Mouse (Mus musculus): Measurements from ENCODE around the gene Tceal7. TPM values are rescaled to one million over a fixed set of nuclear protein-coding genes. Genes with fewer than 3 reads are reported as not detected.

Tceal7 gene
- polyA plus RNA-seq, 1 experiment from 2014 or later: 0.37 TPM

DNA sequence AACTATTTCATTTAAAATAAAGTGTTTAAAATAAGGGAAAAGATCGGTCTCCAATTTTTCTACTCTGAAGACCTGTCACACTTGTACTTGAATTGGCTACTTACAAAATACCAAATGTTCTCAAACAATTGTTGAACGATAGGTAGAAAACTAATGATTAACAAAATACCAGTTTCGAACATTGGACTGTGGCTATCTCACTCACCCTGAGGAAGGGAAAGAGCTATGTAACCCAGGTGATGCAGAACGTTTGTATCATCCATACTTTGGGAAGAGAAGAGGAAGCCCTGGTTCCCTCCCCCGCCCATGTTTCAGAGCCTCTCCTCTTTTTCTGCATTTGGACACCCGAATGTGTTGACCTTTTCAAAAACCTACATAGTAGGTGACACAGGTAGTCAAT is 10.2 kb upstream of the Tceal7 start:
- Histone ChIP-seq H3K27me3 (ENCODE audit: insufficient read depth, poor library complexity, severe bottlenecking) (peaks cover 28% of the 10 kb centered on the region), H3K4me1 (replicated peaks) (peaks cover 6% of the 10 kb centered on the region; the same call in 1 of the 2 replicates), H3K36me3 (no peaks in the 10 kb centered on the region), H3K9me3 (no peaks in the 10 kb centered on the region), H3K4me3 (no peak overlapping the region), H3K27ac (no peak overlapping the region)
- no peak for DNase-seq (ENCODE audit: low spot score)
- WGBS: 82% methylated on average over 6 of the region's 6 CpGs

DNA sequence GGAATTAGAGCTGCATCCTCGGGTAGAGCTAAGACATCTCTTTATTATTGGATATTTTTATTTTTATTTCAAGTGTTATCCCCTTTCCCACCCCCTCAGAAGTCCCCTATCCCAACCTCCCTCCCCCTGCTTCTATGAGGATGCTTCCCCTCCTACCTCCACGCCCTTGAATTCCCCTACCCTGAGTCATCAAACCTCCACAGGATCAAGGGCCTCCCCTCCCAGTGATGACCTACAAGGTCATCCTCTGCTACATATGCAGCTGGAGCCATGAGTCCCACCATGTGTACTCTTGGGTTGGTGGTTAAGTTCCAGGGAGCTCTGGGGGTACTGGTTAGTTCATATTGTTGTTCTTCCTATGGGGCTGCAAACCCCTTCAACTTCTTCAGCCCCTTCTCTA is 1.2 kb upstream of the Tceal7 start:
- no peaks in the 10 kb centered on the region for H3K9me3 ChIP-seq
- H3K4me3 ChIP-seq: no peak overlapping the region
- 79% methylated on average over 2 of the region's 2 CpGs for WGBS
- H3K36me3 ChIP-seq: 0 out of 2 replicates have a peak, but pooled peaks cover 5% of the 10 kb centered on the region
- H3K27me3 ChIP-seq (ENCODE audit: insufficient read depth, poor library complexity, severe bottlenecking): no peaks in the 10 kb centered on the region; the same call in 1 of the 2 replicates
- no peak overlapping the region for H3K27ac ChIP-seq
- no peak for DNase-seq (ENCODE audit: low spot score)
- 0 out of 2 replicates have a peak, but pooled peaks cover 4% of the 10 kb centered on the region for H3K4me1 ChIP-seq (replicated peaks)

DNA sequence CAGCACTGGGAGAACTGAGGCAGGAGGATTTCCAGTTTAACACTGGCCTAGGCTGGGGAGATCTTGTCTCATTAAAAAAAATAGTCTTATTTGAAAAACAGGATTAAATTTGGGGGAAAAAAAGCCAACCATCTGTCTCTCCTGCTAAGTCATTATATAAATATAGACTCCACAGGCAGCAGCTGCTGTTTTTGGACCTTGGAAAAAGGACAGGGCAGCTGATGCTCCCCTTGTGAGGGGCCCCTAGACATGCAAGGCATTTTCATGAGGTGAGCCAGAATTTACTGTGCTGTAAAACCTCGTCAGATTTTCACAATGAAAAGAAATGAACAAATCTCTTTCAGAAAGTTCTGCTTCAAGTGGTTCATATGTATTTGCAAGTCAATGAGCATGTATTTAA is 1.7 kb downstream of the Tceal7 start:
- Histone ChIP-seq H3K36me3 (0 out of 2 replicates have a peak, but pooled peaks cover 5% of the 10 kb centered on the region), H3K27ac (no peak overlapping the region), H3K4me3 (no peak overlapping the region), H3K9me3 (no peaks in the 10 kb centered on the region), H3K4me1 (replicated peaks) (0 out of 2 replicates have a peak, but pooled peaks cover 4% of the 10 kb centered on the region), H3K27me3 (ENCODE audit: insufficient read depth, poor library complexity, severe bottlenecking) (no peaks in the 10 kb centered on the region; the same call in 1 of the 2 replicates)
- 63% methylated on average over 1 of the region's 1 CpGs for WGBS
- no peak for DNase-seq (ENCODE audit: low spot score)

DNA sequence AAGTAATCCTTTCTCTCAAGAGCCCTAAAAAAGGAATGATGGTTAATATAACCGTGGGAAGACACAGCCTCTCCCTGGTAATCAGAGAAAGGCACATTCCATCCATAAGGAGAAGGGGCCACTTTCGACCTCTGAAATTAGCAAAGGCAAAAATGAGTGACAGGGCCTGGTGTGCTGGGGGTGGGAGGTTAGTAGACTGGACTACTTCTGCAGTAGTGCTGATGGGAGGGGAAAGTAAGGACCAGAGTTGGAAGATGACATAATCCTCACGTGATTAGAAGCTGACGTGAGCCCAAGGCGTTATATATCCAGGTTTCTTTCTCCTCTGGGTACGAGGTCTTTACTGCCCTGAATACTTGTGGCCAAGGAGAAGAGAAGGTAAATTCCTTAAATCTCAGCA is 9.1 kb downstream of the Tceal7 start:
- Histone ChIP-seq H3K36me3 (no peaks in the 10 kb centered on the region), H3K27me3 (ENCODE audit: insufficient read depth, poor library complexity, severe bottlenecking) (peaks cover 9% of the 10 kb centered on the region; the same call in 1 of the 2 replicates), H3K4me1 (replicated peaks) (no peaks in the 10 kb centered on the region), H3K9me3 (no peaks in the 10 kb centered on the region), H3K27ac (no peak overlapping the region), H3K4me3 (no peak overlapping the region)
- 74% methylated on average over 6 of the region's 6 CpGs for WGBS
- DNase-seq (ENCODE audit: low spot score): no peak

DNA sequence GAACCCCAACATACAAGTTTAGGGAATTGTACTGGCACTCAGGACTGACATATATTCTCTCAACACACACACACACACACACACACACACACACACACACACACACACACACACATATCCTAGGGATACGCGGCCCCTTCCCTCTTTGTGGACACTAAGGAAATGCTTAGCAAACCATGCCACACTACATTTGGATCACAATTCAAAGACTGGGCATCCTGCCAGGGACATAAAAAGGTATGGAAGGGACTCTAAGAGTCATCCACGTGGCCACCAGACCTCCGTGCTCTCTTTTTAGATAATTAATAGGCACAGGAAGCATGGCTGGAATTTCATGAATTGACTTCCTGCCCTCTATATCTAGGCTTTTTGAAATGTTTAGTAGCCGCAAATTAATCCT is 13.2 kb downstream of the Tceal7 start:
- Histone ChIP-seq H3K27ac (no peak overlapping the region), H3K4me3 (no peak overlapping the region), H3K4me1 (replicated peaks) (no peaks in the 10 kb centered on the region), H3K9me3 (no peaks in the 10 kb centered on the region), H3K27me3 (ENCODE audit: insufficient read depth, poor library complexity, severe bottlenecking) (peaks cover 14% of the 10 kb centered on the region; the same call in 1 of the 2 replicates), H3K36me3 (no peaks in the 10 kb centered on the region)
- 83% methylated on average over 5 of the region's 5 CpGs for WGBS
- DNase-seq (ENCODE audit: low spot score): no peak

DNA sequence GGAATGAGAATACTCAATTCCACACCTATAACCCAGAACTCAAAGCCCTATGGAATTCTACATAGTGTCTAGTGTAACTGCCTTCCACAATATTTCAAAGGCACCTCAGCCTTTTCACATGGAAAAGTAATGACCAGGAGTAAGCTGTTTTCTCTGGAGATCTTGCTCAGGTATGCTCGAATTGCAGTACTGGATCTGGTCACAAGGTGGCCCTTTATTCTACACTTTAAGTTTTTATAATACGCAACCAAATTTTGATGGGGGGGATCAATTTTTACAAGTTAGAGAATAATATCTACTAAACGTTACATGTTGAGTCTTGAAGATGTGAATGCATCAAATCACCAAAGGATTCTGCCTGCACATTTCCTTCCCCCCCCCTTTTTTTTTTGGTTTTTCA is 23.5 kb downstream of the Tceal7 start:
- Histone ChIP-seq H3K4me3 (no peak overlapping the region), H3K36me3 (no peaks in the 10 kb centered on the region), H3K9me3 (no peaks in the 10 kb centered on the region), H3K27ac (no peak overlapping the region), H3K4me1 (replicated peaks) (no peaks in the 10 kb centered on the region), H3K27me3 (ENCODE audit: insufficient read depth, poor library complexity, severe bottlenecking) (no peaks in the 10 kb centered on the region)
- no peak for DNase-seq (ENCODE audit: low spot score)
- WGBS: 59% methylated on average over 3 of the region's 3 CpGs

DNA sequence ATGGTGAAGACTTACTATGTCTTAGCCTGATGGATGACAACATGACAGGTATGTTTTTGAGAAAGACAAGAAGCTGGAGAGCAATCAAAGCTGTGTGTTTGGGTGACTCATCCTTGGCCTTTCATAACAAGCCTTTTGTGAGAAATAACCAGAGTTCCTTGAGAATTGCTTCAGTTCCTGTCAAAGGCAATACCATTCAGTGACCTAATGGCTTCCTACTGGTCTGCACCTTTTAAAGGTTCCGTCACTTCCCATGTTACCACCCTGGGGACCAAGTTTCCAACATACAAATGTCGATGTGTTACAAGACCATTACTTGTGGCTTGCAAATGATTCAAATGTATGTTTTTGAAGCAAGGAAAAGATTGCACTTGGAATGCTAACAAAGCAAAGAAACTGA is 28.6 kb downstream of the Tceal7 start:
- H3K27ac ChIP-seq: no peak overlapping the region
- no peaks in the 10 kb centered on the region for H3K9me3 ChIP-seq
- 91% methylated on average over 2 of the region's 2 CpGs for WGBS
- H3K4me3 ChIP-seq: no peak overlapping the region
- H3K4me1 ChIP-seq (replicated peaks): 0 out of 2 replicates have a peak, but pooled peaks cover 6% of the 10 kb centered on the region
- DNase-seq (ENCODE audit: low spot score): no peak
- H3K27me3 ChIP-seq (ENCODE audit: insufficient read depth, poor library complexity, severe bottlenecking): peaks cover 4% of the 10 kb centered on the region; the same call in 1 of the 2 replicates
- H3K36me3 ChIP-seq: peaks cover 11% of the 10 kb centered on the region

DNA sequence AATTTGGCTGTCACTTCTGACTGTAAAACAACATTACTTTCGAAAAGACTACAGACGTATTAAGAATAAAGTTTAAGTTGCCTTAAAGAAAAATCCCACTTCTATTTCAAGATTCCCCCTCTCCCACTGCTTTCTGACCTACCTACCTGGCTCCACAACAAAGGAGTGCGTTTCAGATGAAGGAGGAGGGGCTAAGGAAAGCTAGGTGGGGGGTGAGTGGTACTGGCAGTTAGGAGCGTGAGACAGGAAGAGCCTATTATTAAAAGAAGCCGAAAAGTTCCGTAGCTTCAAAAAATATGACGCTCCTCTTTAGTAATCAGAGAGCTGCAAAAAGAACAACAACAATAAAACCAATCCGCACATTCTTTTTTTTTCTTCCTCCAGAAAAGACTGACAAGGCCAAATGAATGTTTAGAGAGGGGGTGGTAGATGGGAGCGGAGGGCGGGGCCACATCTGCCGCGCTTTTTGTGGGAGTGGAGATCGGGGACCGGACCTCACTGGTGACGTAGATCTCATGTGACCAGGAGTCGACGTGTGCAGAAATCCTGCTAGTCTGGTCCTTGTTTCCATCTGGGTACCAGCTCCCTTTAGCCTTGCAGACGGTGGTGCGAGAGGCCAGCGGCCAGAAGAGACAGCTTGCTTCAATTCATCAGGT is 30.1 kb downstream of the Tceal7 start, which contains the start of gene Tceal9:
Tceal9 (plus strand) TSS at position 506 of the 656 bp plus-strand sequence.
- peak; percentile 78 for DNase-seq (ENCODE audit: low spot score)
- Histone ChIP-seq H3K36me3 (peaks cover 11% of the 10 kb centered on the region), H3K9me3 (no peaks in the 10 kb centered on the region), H3K4me3 (peak within 1 kb of the TSS; percentile 62), H3K27me3 (ENCODE audit: insufficient read depth, poor library complexity, severe bottlenecking) (peaks cover 4% of the 10 kb centered on the region; the same call in 1 of the 2 replicates), H3K27ac (peak within 1 kb of the TSS; percentile 89), H3K4me1 (replicated peaks) (0 out of 2 replicates have a peak, but pooled peaks cover 6% of the 10 kb centered on the region)
- 21% methylated on average over 20 of the region's 20 CpGs for WGBS

DNA sequence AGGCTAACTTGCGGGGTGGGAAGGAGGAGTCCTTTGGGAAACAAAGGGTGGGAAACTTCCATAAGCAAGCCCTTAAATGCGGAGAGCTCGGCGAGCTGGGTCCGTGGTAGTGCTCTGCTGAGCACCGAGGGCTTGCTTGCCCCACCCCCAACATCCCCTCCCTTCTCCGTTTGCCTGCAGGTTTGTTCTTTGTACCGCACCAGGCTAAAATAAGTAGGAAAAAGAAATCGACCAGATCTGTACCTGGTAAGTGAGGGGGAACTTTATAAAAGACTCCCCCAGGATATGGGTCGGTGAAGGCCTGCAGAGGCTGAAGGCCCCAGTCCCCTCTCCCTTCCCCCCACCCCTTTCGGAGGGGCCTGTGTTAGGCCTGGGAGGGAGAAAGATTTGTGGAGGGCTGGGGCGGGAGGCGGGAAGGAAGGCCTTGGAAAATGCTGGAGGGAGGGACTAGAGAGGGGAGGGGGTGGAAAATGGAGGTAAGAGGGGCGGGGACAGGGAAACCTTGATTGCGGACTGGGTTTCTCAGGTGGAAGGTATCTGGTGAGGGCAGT is 31.0 kb downstream of the Tceal7 start:
- Histone ChIP-seq H3K36me3 (peaks cover 11% of the 10 kb centered on the region), H3K4me1 (replicated peaks) (0 out of 2 replicates have a peak, but pooled peaks cover 6% of the 10 kb centered on the region), H3K9me3 (no peaks in the 10 kb centered on the region), H3K4me3 (peak overlapping the region; percentile 62), H3K27me3 (ENCODE audit: insufficient read depth, poor library complexity, severe bottlenecking) (peaks cover 4% of the 10 kb centered on the region; the same call in 1 of the 2 replicates), H3K27ac (peak overlapping the region; percentile 89)
- DNase-seq (ENCODE audit: low spot score): peak; percentile 18
- 22% methylated on average over 15 of the region's 15 CpGs for WGBS

DNA sequence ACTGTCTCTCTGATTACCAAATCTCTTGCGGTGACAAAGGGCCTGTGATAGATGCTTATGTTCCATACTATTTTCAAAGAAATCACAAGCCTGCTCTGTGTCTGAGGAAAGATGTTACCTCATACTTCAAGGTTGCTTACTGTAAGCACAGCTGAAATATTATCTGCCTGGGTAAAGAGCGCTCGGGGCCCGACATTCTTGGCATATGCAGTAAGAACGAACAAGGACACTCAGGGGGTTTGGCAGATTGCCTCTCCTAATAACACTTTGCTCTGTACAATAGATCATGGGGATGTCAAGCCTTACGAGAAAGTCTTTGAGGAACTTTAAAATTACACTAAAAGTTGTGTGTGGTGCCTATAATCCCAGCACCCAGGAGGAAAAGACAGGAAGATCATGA is 34.2 kb downstream of the Tceal7 start:
- H3K4me1 ChIP-seq (replicated peaks): 0 out of 2 replicates have a peak, but pooled peaks cover 6% of the 10 kb centered on the region
- peaks cover 11% of the 10 kb centered on the region for H3K36me3 ChIP-seq
- DNase-seq (ENCODE audit: low spot score): no peak
- no peaks in the 10 kb centered on the region for H3K9me3 ChIP-seq
- no peak overlapping the region for H3K4me3 ChIP-seq
- WGBS: 88% methylated on average over 6 of the region's 6 CpGs
- H3K27ac ChIP-seq: no peak overlapping the region
- peaks cover 4% of the 10 kb centered on the region; the same call in 1 of the 2 replicates for H3K27me3 ChIP-seq (ENCODE audit: insufficient read depth, poor library complexity, severe bottlenecking)

DNA sequence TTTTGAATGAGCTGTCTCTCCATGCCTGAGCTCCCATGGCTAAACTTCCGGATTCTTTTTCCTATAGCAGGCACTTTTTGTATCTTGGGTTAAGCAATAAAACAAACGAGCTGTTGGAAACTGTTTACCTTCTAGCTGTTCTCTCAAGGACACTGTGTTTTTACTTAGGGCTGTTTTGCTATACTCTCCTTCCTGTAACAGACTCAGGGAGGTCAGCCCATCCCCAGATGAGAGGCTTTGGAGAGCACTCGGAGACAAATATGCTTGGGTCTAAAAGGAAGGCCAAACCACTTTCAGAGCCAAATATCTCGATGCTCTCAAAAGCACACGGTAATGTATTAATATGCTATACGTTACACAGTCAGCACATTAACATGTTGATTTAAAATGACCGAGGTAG is 35.1 kb downstream of the Tceal7 start:
- H3K27me3 ChIP-seq (ENCODE audit: insufficient read depth, poor library complexity, severe bottlenecking): peaks cover 4% of the 10 kb centered on the region; the same call in 1 of the 2 replicates
- no peak for DNase-seq (ENCODE audit: low spot score)
- H3K4me1 ChIP-seq (replicated peaks): 0 out of 2 replicates have a peak, but pooled peaks cover 6% of the 10 kb centered on the region
- WGBS: 86% methylated on average over 7 of the region's 7 CpGs
- peaks cover 11% of the 10 kb centered on the region for H3K36me3 ChIP-seq
- no peaks in the 10 kb centered on the region for H3K9me3 ChIP-seq
- H3K4me3 ChIP-seq: no peak overlapping the region
- no peak overlapping the region for H3K27ac ChIP-seq

DNA sequence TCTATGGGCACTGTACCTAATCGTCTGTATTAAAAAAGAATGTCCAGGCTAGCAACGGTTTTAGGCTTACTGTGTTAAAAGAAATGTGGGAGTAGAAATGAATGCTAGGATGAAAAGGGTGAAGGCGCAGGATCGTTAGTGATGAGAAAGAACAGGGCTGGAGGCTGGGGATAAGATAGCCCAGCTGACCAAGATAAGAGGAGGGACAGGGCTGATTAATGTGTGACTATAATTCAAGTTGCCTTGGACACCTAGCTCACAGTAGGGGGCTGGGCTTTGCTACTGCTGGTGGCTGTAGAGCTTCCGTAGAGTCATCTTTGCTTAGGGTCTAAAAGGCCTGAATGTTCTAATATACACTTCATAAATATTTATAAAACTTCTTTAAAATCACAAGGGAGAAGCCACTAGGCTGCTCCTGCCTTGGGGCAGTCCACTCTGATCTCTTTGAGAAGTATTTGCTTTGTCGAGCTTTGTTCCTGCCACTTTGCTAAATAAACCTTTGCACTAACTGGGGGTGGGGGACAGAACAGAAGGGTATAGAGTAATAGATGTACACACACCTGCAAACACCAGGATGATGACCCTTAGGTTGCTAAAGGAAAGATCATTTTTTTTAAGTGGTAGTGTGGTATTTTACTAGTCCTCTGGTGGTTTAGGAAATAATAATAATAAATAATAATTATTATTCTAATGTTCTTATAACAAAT is 37.6 kb downstream of the Tceal7 start:
- Histone ChIP-seq H3K27me3 (ENCODE audit: insufficient read depth, poor library complexity, severe bottlenecking) (no peaks in the 10 kb centered on the region), H3K27ac (no peak overlapping the region), H3K36me3 (peaks cover 10% of the 10 kb centered on the region), H3K4me3 (no peak overlapping the region), H3K9me3 (no peaks in the 10 kb centered on the region), H3K4me1 (replicated peaks) (no peaks in the 10 kb centered on the region)
- 78% methylated on average over 6 of the region's 6 CpGs for WGBS
- no peak for DNase-seq (ENCODE audit: low spot score)

DNA sequence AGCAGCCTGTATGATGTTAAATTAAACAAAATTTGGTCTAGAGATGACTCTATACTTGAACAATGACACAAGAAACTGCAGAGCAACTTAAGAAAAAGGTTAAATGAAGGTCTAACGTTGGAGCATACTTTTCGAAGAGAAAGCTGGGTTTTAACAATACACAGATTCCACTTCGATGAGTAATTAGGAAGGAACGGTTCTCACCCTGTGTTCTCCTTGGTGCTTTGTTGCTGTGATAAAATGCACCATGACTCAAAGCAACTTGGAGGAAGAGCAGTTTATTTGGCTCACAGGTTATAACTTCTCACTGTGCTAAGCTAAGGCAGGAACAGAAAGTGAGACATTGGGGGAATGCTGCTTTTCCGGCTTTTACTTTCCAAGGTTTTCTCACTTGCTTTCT is 53.1 kb downstream of the Tceal7 start:
- no peak overlapping the region for H3K27ac ChIP-seq
- H3K4me1 ChIP-seq (replicated peaks): peaks cover 8% of the 10 kb centered on the region
- DNase-seq (ENCODE audit: low spot score): no peak
- no peaks in the 10 kb centered on the region for H3K9me3 ChIP-seq
- H3K27me3 ChIP-seq (ENCODE audit: insufficient read depth, poor library complexity, severe bottlenecking): peaks cover 4% of the 10 kb centered on the region
- no peak overlapping the region for H3K4me3 ChIP-seq
- WGBS: 83% methylated on average over 5 of the region's 5 CpGs
- H3K36me3 ChIP-seq: peaks cover 7% of the 10 kb centered on the region
